Mouse (Mus musculus): ENCODE data around the gene Celf2.

DNA sequence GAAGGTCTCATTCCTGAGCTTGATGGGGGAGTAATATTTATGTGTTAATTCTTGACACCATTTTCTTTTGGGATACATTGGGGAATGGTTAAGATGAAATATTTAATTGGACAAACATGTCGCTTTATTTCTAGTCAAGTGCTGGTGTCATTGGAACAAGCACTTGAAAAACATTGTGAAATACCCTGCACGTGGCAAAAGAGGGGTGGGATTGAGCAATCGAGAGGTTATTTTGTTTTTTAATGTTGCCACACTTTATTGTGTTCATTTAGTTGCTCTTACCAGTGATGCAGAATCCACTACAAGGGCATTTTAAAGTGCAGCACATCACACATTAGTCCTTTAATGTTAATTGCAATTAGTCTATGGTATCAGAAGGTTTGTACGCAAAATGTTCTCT, 242.2 kb downstream of the Celf2 start:
- TF ChIP-seq CTCF (IDR thresholded peaks at IDR 0.05; ENCODE audit: control insufficient read depth, insufficient read depth, insufficient replicate concordance, low read depth, low read length) (no peak), POLR2A (IDR thresholded peaks at IDR 0.05; ENCODE audit: control insufficient read depth, low read depth, low read length) (no peak)
